Mouse (Mus musculus): ENCODE measurements at regions not wholly inside any gene's neighbourhood (a gene's known extent, or its start where the extent isn't known, plus 50 kb on each side); places are given as distances from the start of the nearest gene placed in this dataset.

DNA sequence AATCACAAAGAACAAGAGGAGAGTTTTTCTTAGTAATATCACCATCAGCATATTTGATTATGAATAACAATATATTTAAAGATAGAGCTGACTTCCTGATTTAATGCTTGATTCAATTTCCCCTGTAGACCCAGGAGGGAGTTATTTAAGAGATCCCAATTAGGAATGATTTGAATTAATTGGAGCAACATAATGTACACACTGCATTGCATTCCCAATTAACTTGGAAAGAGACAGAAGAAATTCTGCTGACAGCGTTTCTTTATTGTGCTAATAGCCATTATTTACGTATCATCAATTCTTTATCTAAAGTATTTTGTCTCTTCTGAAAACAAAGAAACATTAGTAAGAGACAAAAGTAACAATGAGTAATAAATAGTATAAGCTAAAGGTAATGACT, 1491.2 kb upstream of the Cited2 start:
- DNase-seq (ENCODE audit: low read depth, low spot score) = no peak

DNA sequence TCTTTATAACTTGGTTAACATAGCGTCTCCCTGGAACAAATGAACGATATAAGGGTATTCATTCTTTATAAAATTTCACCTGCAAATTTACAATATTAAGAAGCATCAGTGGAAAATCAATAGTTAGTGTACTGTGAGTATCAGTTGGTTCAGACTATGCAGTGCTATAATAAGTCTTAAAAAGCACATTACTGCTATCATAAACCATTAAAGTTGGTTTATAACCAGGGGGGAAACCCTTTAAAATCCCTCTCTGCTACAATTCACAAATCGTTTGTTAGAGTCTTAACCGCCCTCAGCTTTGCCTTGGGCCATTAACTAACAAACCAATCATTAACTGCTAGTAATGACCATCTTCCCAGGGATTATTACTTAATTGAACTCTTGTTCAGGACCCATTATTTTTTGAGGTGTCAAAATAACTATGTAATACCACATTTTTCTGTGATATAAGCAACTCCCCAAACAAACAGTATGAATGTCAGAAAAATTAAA, 1489.4 kb upstream of the Cited2 start:
- DNase-seq (ENCODE audit: low read depth, low spot score) = no peak

DNA sequence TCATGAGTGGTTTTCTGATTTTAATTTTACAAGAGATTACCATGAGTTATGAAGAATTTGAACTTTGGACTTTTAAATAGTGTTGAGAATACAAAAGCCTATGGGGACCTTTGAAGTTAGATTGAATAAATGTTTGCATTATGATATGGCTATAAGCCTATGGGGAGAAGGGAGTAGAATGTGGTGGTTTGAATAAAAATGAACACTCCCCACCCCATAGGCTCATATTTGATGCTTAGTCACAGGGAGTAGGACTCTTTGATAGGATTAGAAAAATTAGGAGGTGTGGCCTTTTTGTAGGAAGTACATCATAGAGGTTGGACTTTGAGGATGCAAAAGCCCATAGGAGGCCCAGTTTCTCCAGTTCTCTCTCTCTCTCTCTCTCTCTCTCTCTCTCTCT, 1466.7 kb upstream of the Cited2 start:
- no peak for DNase-seq (ENCODE audit: low read depth, low spot score)

DNA sequence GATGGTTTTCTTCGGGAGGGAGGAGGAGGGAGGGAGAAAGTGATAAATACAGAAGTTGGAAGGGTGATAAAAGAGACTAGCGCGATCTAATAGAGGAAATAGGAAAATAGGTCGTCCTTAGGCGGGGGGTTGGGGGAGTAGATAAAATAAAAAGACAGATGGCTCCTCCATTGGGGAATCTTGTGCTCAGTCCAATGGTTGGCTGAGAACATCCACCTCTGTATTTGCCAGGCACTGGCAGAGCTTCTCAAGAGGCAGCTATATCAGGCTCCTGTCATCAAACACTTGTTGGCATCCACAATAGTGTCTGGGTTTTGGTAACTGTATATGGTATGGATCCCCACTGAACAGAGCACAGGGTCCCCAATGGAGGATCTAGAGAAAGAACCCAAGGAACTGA, 1450.2 kb upstream of the Cited2 start:
- DNase-seq (ENCODE audit: low read depth, low spot score) = no peak

DNA sequence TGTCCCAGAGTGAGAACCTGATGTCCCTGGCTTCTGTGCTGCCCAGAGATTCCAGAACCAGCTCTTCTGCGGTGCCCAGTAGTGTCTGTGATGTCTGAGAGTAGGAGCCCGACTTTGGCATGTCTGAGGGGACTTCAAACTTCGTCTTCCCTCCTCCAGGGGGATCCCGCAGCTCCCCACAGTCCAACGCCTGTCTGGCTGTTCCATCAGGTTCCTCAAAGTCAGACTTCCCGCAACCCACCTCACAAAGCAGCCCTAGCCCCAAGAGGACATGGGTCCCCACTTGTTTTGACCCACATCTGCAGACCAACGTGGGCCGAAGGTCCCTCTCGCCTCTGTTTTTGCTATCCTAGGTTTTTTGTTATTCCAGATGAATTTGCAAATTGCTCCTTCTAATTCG, 1406.0 kb upstream of the Cited2 start:
- DNase-seq (ENCODE audit: low read depth, low spot score) = no peak

DNA sequence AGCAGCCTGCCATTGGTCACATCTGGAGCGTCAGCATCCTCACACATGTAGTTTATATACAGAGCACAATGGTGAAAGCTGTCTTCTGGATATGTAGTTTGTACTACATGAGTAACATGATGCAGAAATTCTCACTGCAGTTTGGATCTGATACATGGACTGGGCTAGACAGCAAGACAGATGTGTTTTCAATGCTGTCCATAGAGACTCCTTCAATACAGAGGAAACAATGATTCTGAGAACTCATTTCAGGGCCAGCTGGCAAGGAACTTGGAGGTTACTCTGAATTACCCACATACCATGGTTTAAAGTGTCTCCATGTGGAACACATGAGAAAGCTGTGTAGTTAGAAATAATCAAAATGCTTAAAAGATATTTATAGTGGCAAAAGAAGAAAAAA, 1385.5 kb upstream of the Cited2 start:
- DNase-seq (ENCODE audit: low read depth, low spot score) = peak; percentile 6

DNA sequence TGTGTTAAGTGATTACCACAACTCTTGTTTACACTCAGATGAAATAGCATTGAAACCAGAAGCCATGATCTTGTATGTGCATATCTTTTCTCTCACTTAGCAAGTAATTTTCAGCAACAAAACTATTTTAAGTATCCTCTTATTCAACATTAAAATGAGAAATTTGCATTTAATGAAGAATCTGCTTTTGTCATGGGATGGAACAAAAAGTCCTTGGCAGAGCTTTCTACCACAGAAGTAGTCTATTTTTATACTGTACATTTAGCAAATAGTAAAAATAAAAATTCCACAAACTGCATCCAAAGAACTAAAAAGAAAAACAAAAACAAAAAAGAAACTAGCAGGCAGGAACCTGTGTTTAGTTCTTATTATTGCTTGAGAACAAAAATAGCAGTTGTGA, 1381.5 kb upstream of the Cited2 start:
- no peak for DNase-seq (ENCODE audit: low read depth, low spot score)

DNA sequence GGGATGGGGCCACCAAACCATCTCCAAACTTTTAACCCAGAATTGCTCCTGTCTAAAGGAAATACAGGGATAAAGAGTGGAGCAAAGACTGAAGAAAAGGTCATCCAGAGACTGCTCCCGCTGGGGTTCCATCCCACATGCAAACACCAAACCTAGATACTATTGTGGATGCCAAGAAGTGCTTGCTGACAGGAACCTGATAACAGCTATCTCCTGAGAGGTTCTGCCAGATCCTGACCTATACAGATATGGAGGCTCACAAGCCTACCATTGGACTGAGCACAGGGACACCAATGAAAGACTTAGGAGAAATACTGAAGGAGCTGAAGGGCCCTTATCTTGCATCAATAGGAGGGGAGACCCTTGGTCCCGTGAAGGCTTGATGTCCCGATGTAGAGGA, 1359.0 kb upstream of the Cited2 start:
- no peak for DNase-seq (ENCODE audit: low read depth, low spot score)

Measured in 3T3-L1 (cell line).